Mouse (Mus musculus) ES-CJ7 (cell line): ENCODE measurements at regions not wholly inside any gene's neighbourhood (a gene's known extent, or its start where the extent isn't known, plus 50 kb on each side); places are given as distances from the start of the nearest gene placed in this dataset.
"Not testable (repeated sequence)": the region's sequence is repeated elsewhere in the genome, so short reads cannot be mapped to it uniquely, and the experiment has no call there.

Source experiments
- DNase-seq: peaks from one replicate; pipeline ENCODE4 v3.0.0; 2011; ENCODE audit warnings: low read depth, low spot score

DNA sequence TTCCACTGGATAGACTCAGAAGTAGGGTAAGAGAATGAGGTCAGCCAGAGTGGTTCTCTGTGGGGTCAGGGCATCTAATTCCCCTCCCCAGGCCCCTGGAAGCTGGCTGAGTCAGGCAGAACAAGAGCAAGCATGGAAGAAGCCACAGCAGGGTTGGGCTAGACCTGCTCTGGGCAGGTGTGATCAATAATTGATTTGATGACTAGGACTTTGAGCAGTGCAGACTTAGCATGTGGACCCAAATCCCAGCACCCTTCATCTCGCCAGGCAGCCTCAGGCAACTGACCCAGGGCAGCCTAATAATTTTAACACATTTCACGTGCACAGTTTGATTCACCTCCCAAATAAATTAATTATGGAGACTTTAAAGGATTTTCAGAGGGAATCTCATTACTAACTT, 67.2 kb downstream of the Qdpr start:
- no peak for DNase-seq

- peak; percentile 77 for DNase-seq
Measured at GRCm38 (mm10) chr5:45378486-45378885, 71.5 kb downstream of the Qdpr start.

GRCm38 (mm10) chr5:45373069-45373468, 77.0 kb downstream of the Qdpr start:
- DNase-seq = no peak

DNA sequence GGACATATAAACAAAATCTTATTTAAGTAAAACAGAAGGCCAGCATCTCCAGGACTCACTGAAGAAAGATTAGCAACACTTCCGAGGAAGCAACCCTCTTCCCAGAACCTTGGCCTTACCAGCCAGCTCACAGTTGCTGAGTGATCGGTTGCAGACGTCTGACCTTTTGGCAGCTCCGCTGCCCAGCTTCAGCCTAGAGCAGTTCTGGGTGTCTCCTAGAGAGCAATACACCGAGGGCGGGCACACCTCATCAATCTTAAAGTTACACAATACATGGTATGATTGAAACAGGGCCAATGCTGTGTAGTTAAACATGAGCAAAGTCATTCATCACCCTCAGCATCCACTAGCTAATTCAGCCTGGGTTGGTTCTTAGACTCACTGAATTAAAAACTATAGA, 81.6 kb downstream of the Qdpr start:
- no peak for DNase-seq

DNA sequence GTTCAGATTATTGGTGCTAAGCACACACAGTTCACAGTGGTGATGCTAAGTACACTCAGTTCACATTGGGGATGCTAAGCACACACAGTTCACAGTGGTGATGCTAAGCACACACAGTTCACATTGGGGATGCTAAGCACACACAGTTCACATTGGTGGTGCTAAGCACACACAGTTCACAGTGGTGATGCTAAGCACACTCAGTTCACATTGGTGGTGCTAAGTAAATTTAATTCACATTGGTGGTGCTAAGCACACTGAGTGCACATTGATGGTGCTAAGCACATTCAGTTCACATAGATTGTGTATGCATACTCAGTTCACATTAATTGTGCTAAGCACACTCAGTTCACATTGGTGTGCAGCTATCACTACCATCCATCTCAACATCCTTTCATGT, 89.8 kb downstream of the Qdpr start:
- no peak for DNase-seq

DNA sequence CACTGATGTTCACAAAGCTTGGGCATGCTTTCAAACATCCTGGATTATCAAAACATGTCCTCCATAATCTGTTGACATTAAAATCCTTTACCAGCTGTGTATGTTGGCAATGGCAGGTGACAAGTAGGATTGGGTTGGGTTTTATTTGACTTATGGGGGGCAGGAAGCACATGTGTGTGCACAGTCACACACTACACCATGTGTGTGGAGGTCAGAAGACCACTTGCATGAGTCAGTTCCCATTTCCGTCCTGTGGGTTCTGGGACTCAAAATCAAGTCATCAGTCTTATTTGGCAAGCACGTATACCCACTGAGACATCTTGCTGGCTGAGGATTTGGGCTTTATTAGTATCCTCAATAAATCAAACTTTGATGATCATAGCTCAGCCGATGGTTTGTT, 109.6 kb downstream of the Qdpr start:
- DNase-seq = no peak

GRCm38 (mm10) chr5:45336801-45337200, 113.2 kb downstream of the Qdpr start:
- DNase-seq = no peak

DNA sequence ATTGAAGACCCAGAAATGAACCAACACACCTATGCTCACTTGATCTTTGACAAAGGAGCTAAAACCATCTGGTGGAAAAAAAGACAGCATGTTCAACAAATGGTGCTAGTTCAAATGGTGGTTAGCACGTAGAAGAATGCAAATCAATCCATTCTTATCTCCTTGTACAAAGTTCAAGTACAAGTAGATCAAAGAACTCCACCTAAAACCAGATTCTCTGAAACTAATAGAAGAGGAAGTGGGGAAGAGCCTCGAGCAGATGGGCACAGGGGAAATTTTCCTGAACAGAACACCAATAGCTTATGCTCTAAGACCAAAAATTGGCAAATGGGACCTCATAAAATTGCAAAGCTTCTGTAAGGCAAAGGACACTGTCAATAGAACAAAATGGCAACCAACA, 125.6 kb downstream of the Qdpr start:
- DNase-seq = not testable (repeated sequence)

GRCm38 (mm10) chr5:45323500-45323899, 126.5 kb downstream of the Qdpr start:
- DNase-seq = no peak

DNA sequence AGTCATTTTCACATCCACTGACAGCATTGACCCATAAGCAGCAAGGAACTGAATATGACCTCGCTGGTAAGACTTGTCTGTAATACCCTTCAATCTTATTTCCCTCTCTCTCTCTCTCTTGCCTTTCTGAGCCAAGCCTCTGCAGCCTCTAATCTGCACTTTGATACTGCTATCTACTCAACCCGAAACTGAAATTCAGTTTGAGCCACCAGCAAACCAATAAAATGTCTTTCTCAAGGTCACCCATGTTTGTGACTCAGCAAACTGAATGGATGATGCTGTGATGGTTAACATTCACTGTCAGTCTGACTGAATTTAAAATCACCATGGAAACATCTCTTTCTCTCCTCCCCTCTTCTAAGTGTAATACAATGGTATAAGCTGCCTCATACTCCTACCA, 132.0 kb downstream of the Qdpr start:
- DNase-seq = no peak

- no peak for DNase-seq
Measured at GRCm38 (mm10) chr5:45301120-45301519, 148.9 kb downstream of the Qdpr start.

- no peak for DNase-seq
Measured at GRCm38 (mm10) chr5:45298872-45299271, 151.2 kb downstream of the Qdpr start.

DNA sequence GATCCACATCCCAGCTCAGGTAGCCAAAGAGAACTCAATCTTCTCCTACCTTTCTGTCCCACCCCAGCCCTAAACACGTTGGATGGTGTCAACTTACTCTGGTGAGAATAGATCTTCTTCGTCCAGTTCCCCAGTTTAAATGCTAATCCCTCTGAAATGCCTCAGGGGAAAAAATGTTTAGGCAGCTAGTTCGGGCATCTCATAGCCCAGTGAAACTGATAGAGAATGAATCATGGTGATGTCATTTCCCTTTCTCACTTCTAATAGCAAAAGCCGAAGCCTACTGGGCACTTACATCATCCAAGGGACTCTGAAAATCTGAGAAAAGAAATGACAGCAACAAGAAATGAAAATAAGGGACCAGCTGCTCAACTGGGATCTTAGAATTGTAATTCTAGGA, 154.9 kb downstream of the Qdpr start:
- DNase-seq = no peak

DNA sequence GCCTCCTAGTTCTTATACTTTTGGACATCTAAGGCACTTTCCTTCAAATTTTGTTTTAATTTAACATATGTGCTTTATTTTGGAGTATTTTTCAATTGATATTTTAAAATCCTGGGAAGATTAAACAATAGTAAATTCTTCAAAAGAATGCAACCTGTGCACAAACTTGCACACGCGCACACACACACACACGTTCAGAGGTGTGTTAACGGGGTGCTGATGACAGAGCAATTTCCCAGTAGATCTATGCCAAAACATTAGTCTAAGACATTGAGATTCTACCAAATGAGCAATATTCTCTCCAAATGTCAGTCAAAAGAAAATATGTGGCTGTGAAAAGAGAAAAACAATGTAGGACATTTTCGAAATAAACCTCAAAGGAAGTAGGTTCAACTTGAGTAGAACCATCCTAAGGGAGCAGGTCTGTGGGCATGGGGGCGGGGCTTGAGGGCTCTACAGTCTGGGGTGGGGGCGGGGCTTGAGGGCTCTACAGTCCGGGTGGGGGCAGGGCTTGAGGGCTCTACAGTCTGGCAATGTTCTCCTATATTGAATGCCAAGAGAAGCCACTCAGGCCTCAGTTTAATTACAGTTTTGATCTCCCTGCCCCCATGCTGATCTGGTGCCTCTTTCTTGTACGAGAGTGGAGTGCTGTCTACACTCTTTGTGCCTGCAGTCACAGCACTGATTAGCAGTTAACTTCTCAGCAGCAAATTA, 157.0 kb downstream of the Qdpr start:
- DNase-seq = peak; percentile 3

GRCm38 (mm10) chr5:45292383-45292782, 157.7 kb downstream of the Qdpr start:
- no peak for DNase-seq

- DNase-seq = no peak
Measured at GRCm38 (mm10) chr5:45291752-45292151, 158.3 kb downstream of the Qdpr start.

- no peak for DNase-seq
Measured at GRCm38 (mm10) chr5:45291276-45291675, 158.8 kb downstream of the Qdpr start.

GRCm38 (mm10) chr5:45286454-45286853, 163.6 kb downstream of the Qdpr start:
- DNase-seq = no peak

DNA sequence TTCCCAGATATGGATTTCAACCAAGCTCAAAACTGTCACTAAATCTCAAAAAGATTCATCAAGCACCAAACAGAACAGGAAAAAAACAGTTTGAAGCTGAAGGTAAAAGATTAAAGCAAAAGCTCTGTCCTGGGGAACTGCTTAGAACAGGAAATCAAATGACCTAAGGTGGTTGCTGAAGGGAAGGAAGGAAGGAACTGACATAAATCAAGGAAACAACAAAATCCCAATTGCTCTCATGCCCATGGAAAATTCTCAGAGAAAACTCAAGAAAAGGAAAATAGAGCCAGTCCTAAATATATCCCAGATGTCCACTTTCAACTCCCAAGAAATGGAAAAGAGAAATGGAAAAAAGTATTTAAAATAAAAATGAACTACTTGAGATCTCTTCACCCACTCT, 165.4 kb downstream of the Qdpr start:
- DNase-seq = no peak

GRCm38 (mm10) chr5:45283908-45284415, 166.1 kb downstream of the Qdpr start:
- no peak for DNase-seq

DNA sequence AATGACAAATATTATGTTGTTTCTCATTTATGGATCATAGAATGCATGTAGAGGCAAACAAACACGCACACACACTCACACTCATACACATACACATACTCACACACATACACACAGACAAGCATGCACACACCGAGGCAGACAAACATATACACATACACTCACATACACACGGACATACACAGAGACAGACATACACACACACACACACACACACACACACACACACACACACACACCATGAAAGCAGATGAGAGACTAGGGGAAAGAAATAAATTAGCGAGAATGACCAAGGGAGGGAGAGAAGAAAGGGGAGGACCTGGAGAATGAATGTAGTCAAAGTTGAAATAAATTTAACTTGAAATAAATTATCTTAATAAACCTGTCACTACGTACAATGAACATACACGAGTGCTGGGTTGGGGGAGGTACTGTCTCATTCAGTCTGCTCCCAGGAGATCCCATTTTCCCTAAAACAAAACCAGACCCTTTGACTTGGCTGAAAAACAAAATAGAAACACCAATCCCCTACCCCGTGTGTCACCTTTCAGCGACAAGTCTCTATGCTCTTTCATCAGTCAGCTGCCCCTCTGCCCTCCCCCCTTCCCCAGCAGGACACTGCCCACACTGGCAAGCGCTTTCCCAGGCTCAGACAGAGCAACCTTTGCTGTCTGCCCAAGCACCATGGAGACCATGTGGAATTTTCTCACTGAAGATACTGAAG, 167.7 kb downstream of the Qdpr start:
- DNase-seq = no peak

DNA sequence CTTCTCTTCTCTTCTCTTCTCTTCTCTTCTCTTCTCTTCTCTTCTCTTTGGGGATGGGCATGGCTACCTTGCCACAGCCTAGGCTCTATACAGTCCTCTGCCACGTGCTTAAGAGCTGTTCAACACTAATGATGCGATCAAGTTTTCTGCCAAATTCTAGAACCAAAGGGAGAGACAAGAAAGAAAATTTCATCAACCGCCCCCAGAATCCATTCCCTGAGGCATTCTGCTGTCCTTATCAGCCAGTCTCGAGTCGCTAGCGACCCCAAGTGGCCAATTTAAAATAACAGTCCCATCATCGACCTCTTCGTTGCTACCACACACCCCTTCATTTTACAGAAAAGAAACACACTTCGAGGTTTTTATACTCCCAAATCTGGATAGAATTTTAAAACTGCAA, 171.5 kb downstream of the Qdpr start:
- peak; percentile 40 for DNase-seq

- peak; percentile 4 for DNase-seq
Measured at GRCm38 (mm10) chr5:45278005-45278432, 172.0 kb downstream of the Qdpr start.
